Mouse (Mus musculus) limb, embryonic 12.5 days (tissue): ENCODE results near the gene Fam166b. TPM values are rescaled to one million over a fixed set of nuclear protein-coding genes. Genes with fewer than 3 reads are reported as not detected.

Experiments used
- ATAC-seq: fragments of 200-750 bp; cut with Nextera tagmentation; 2 replicates; pipeline ENCODE4 v1.8.0; 2017; ENCODE audit warnings: low read depth, moderate TSS enrichment; ENCODE audit not compliant: insufficient number of reproducible peaks, insufficient read depth, low FRiP score, low TSS enrichment
- H3K27ac ChIP-seq: fragments of 300-500 bp; sonication (generic); 2 replicates; pipeline ENCODE4 v1.5.1; 2016; ENCODE audit warnings: mild to moderate bottlenecking, moderate library complexity
- H3K27me3 ChIP-seq: fragments of 300-500 bp; sonication (generic); 2 replicates; pipeline ENCODE4 v1.6.1; 2016; ENCODE audit warnings: mild to moderate bottlenecking, moderate library complexity
- H3K36me3 ChIP-seq: fragments of 300-500 bp; sonication (generic); 2 replicates; pipeline ENCODE4 v1.6.1; 2016; ENCODE audit warnings: mild to moderate bottlenecking, moderate library complexity
- H3K4me1 ChIP-seq: fragments of 300-500 bp; sonication (generic); replicated peaks from 2 replicates; pipeline ENCODE4 v1.6.1; 2016
- H3K4me2 ChIP-seq: fragments of 300-500 bp; sonication (generic); 2 replicates; pipeline ENCODE4 v1.6.1; 2016; ENCODE audit warnings: mild to moderate bottlenecking, moderate library complexity
- H3K4me3 ChIP-seq: fragments of 300-500 bp; sonication (generic); replicated peaks from 2 replicates; pipeline ENCODE4 v1.5.1; 2016; ENCODE audit warnings: mild to moderate bottlenecking
- H3K9ac ChIP-seq: fragments of 300-500 bp; sonication (generic); replicated peaks from 2 replicates; pipeline ENCODE4 v1.6.1; 2016; ENCODE audit warnings: mild to moderate bottlenecking, moderate library complexity
- H3K9me3 ChIP-seq: fragments of 300-500 bp; sonication (generic); 2 replicates; pipeline ENCODE4 v1.6.1; 2016; ENCODE audit warnings: mild to moderate bottlenecking, moderate library complexity
- WGBS: fragments of 180-500 bp; shearing (Covaris S2); methylation state at CpG from one replicate; pipeline ENCODE4 v1.1.7; 2016; 5-methylcytosine and 5-hydroxymethylcytosine counted together
- polyA plus RNA-seq: library from polyadenylated mRNA; unstranded; fragments of >200 nt; fragmentation: Nextera tagmentation; extraction: Ambion mirVana; gene quantifications from 2 replicates; pipeline ENCODE4 v1.2.1, GENCODE M21; 2016

Gene Fam166b
- polyA plus RNA-seq, 1 experiment from 2014 or later = not detected

GRCm38 (mm10) chr4:43454041-43454836 lies 25.3 kb upstream of the Fam166b start, which contains the start of gene Cd72:
Gene Cd72, minus strand, starts transcription at chr4:43454628.
- Histone ChIP-seq H3K36me3 (no peaks in the 10 kb centered on the region), H3K4me3 (peak within 1 kb of the TSS; percentile 30), H3K4me2 (peak within 1 kb of the TSS; percentile 55), H3K4me1 (peaks cover 23% of the 10 kb centered on the region; the same call in 1 of the 2 replicates), H3K27ac (no peak within 1 kb of the TSS), H3K9me3 (no peaks in the 10 kb centered on the region), H3K9ac (peak within 1 kb of the TSS; percentile 45), H3K27me3 (peaks cover 43% of the 10 kb centered on the region)
- ATAC-seq = no peak
- WGBS = 28% methylated on average over 20 of the region's 20 CpGs

DNA sequence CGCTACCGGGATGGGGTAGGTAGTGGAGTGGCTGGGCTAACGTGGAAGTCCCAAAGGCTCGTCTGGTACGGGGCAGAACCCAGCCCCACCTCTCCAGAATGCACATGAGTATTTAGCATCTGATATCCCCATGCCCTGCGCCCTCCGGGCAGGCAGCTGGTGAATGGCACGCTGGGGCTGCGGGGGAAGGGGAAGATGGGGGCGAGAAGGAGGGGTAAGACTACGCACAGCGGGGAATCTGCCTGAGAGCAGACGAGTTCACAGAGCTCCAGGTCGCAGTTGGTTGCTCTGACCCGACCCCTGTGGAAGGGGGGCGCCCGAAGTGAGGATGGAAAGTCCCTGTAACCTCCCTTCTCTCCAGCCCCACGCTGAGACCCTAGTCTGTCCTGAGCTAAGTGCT lies 24.5 kb upstream of the Fam166b start:
- Histone ChIP-seq H3K36me3 (peaks cover 3% of the 10 kb centered on the region), H3K9me3 (no peaks in the 10 kb centered on the region), H3K4me3 (peak overlapping the region; percentile 30), H3K27me3 (peaks cover 43% of the 10 kb centered on the region), H3K4me2 (peak overlapping the region; percentile 55), H3K4me1 (peaks cover 23% of the 10 kb centered on the region; the same call in 1 of the 2 replicates), H3K9ac (peak overlapping the region; percentile 45), H3K27ac (no peak overlapping the region)
- ATAC-seq = no peak
- WGBS = 1% methylated on average over 18 of the region's 18 CpGs

GRCm38 (mm10) chr4:43452315-43452714 lies 23.4 kb upstream of the Fam166b start:
- no peaks in the 10 kb centered on the region for H3K9me3 ChIP-seq
- no peak overlapping the region for H3K4me2 ChIP-seq
- ATAC-seq = no peak
- no peak overlapping the region for H3K9ac ChIP-seq
- peaks cover 14% of the 10 kb centered on the region for H3K36me3 ChIP-seq
- peaks cover 23% of the 10 kb centered on the region; the same call in 1 of the 2 replicates for H3K4me1 ChIP-seq
- H3K4me3 ChIP-seq = no peak overlapping the region
- H3K27ac ChIP-seq = no peak overlapping the region
- H3K27me3 ChIP-seq = peaks cover 43% of the 10 kb centered on the region
- 53% methylated on average over 11 of the region's 11 CpGs for WGBS

DNA sequence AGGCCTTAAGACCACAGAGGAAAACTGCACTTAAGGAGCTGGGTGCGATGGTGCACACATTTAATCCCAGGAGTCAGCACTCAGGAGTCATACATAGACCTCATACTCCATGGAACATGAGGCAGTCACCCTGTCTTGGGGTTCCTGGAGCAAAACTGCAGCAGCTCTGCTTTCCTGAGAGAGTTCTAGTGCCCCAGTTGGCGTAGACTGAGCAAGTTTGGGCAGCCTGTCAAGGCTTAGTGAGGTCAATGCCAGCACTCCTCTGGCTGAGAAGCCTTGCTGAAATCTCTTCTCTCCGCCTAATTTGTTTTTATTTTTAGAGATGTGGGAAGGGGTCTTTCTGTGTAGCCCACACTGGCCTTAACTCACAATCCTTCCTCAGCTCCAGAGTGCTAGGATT lies 19.6 kb upstream of the Fam166b start:
- no peak for ATAC-seq
- H3K36me3 ChIP-seq = peaks cover 39% of the 10 kb centered on the region
- no peak overlapping the region for H3K4me3 ChIP-seq
- H3K4me1 ChIP-seq = peaks cover 19% of the 10 kb centered on the region
- H3K27me3 ChIP-seq = peaks cover 17% of the 10 kb centered on the region
- H3K27ac ChIP-seq = no peak overlapping the region
- H3K9ac ChIP-seq = no peak overlapping the region
- WGBS = 86% methylated on average over 3 of the region's 3 CpGs
- no peak overlapping the region for H3K4me2 ChIP-seq
- H3K9me3 ChIP-seq = no peaks in the 10 kb centered on the region

DNA sequence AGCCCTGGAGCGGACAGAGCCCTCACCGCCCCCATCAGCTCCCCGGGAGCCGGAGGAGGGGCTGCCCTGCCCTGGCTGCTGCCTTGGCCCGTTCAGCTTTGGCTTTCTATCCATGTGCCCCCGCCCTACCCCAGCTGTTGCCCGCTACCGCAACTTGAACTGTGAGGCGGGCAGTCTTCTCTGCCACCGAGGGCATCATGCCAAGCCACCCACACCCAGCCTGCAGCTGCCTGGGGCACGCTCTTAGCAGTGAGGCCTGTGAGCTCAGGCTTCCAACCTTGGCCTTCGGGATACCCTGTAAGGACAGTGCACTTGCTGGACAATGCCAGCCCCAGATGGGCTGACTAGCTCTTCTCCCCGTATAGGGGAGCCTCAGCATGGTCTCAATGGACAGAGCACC lies 18.3 kb upstream of the Fam166b start:
- Histone ChIP-seq H3K27ac (no peak overlapping the region), H3K9me3 (no peaks in the 10 kb centered on the region), H3K4me1 (peaks cover 10% of the 10 kb centered on the region), H3K27me3 (peaks cover 4% of the 10 kb centered on the region), H3K4me2 (no peak overlapping the region), H3K9ac (no peak overlapping the region), H3K4me3 (no peak overlapping the region), H3K36me3 (peaks cover 39% of the 10 kb centered on the region)
- no peak for ATAC-seq
- 89% methylated on average over 13 of the region's 13 CpGs for WGBS

DNA sequence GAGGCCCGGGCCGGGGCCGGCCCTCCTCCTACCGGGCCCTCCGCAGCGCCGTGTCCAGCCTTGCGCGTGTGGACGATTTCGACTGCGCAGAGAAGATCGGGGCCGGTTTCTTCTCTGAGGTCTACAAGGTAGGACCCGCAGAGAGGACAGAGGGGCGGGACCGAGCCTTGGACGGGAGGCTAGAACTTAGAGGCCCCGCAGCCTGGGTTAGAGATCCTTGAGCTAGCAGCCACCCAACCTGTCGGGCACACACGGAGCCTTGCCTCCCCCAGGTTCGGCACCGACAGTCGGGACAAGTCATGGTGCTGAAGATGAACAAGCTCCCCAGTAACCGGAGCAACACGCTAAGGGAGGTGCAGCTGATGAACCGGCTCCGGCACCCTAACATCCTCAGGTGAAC lies 14.6 kb upstream of the Fam166b start:
- Histone ChIP-seq H3K36me3 (peaks cover 37% of the 10 kb centered on the region), H3K27me3 (no peaks in the 10 kb centered on the region), H3K9ac (peak overlapping the region; percentile 99), H3K27ac (peak overlapping the region; percentile 94), H3K4me3 (peak overlapping the region; percentile 99), H3K4me1 (peaks cover 10% of the 10 kb centered on the region), H3K9me3 (no peaks in the 10 kb centered on the region), H3K4me2 (peak overlapping the region; percentile 85)
- WGBS = under 1% methylated on average over 28 of the region's 28 CpGs
- ATAC-seq = peak; percentile 15; the same call in 1 of the 2 replicates

GRCm38 (mm10) chr4:43442456-43443361 lies 13.8 kb upstream of the Fam166b start:
- peak; percentile 50; the same call in 1 of the 2 replicates for ATAC-seq
- Histone ChIP-seq H3K27me3 (no peaks in the 10 kb centered on the region), H3K27ac (peak overlapping the region; percentile 94), H3K4me1 (peaks cover 10% of the 10 kb centered on the region), H3K4me3 (peak overlapping the region; percentile 99), H3K9ac (peak overlapping the region; percentile 99), H3K4me2 (peak overlapping the region; percentile 85), H3K9me3 (no peaks in the 10 kb centered on the region), H3K36me3 (peaks cover 29% of the 10 kb centered on the region)
- WGBS = under 1% methylated on average over 81 of the region's 88 CpGs

DNA sequence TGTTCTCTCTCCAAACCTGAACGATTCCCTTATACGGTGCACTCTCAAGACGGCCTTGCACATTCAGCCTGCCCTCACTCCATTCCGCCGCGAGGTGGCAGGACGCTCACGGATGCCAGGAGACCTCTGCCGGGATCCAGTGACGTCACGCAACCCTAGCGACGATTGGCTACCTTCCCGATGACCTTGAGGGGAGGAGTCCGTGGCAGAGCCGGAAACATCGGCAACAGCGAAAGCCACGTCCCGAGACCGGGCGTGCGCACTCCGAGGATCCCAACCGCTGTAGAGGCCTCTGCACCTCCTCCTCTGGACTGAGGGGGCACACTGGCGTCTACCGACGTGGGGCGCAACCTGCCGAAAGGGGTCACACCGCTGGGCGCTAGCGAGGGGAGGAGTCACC lies 13.1 kb upstream of the Fam166b start:
- H3K9me3 ChIP-seq = no peaks in the 10 kb centered on the region
- peak; percentile 92 for ATAC-seq

GRCm38 (mm10) chr4:43441639-43442038 lies 12.7 kb upstream of the Fam166b start, which contains the start of gene Tesk1:
Gene Tesk1, plus strand, starts transcription at chr4:43441939.
- peak within 1 kb of the TSS; percentile 99 for H3K4me3 ChIP-seq

More for the DNA sequence above, 13.1 kb upstream of the Fam166b start:
- Histone ChIP-seq H3K4me1 (peaks cover 10% of the 10 kb centered on the region), H3K27me3 (no peaks in the 10 kb centered on the region), H3K27ac (peak overlapping the region; percentile 94), H3K4me3 (peak overlapping the region; percentile 99), H3K9ac (peak overlapping the region; percentile 99), H3K4me2 (peak overlapping the region; percentile 85), H3K36me3 (peaks cover 23% of the 10 kb centered on the region)
- WGBS = under 1% methylated on average over 33 of the region's 33 CpGs

GRCm38 (mm10) chr4:43432832-43433231 lies 3.9 kb upstream of the Fam166b start:
- no peaks in the 10 kb centered on the region for H3K36me3 ChIP-seq
- H3K4me1 ChIP-seq = peaks cover 11% of the 10 kb centered on the region
- H3K9me3 ChIP-seq = no peaks in the 10 kb centered on the region
- H3K27me3 ChIP-seq = peaks cover 30% of the 10 kb centered on the region
- no peak overlapping the region for H3K27ac ChIP-seq
- no peak overlapping the region for H3K4me3 ChIP-seq
- WGBS = 74% methylated on average over 1 of the region's 1 CpGs
- H3K4me2 ChIP-seq = no peak overlapping the region
- ATAC-seq = no peak
- H3K9ac ChIP-seq = no peak overlapping the region

More at GRCm38 (mm10) chr4:43441639-43442038, 12.7 kb upstream of the Fam166b start, which contains the start of gene Tesk1:
- WGBS = 27% methylated on average over 4 of the region's 4 CpGs
- peak within 1 kb of the TSS; percentile 85 for H3K4me2 ChIP-seq
- H3K36me3 ChIP-seq = peaks cover 19% of the 10 kb centered on the region
- peak within 1 kb of the TSS; percentile 94 for H3K27ac ChIP-seq
- peaks cover 10% of the 10 kb centered on the region for H3K4me1 ChIP-seq
- ATAC-seq = no peak
- H3K9ac ChIP-seq = peak within 1 kb of the TSS; percentile 99
- H3K9me3 ChIP-seq = no peaks in the 10 kb centered on the region
- H3K27me3 ChIP-seq = no peaks in the 10 kb centered on the region

GRCm38 (mm10) chr4:43431690-43432089 lies 2.8 kb upstream of the Fam166b start:
- Histone ChIP-seq H3K9ac (no peak overlapping the region), H3K27ac (no peak overlapping the region), H3K4me1 (peaks cover 22% of the 10 kb centered on the region), H3K4me2 (no peak overlapping the region), H3K9me3 (no peaks in the 10 kb centered on the region), H3K27me3 (peaks cover 42% of the 10 kb centered on the region), H3K4me3 (no peak overlapping the region), H3K36me3 (peaks cover under 1% of the 10 kb centered on the region; the same call in 1 of the 2 replicates)
- 7% methylated on average over 4 of the region's 4 CpGs for WGBS
- ATAC-seq = peak; percentile 48; the same call in 1 of the 2 replicates
